Mouse (Mus musculus): Measurements from ENCODE around the gene Mapk14. TPM values are rescaled to one million over a fixed set of nuclear protein-coding genes. Genes with fewer than 3 reads are reported as not detected.

Gene Mapk14
- total and polyA plus RNA-seq, 3 experiments, result 22.6 to 59.8 (median 27.6) TPM

DNA sequence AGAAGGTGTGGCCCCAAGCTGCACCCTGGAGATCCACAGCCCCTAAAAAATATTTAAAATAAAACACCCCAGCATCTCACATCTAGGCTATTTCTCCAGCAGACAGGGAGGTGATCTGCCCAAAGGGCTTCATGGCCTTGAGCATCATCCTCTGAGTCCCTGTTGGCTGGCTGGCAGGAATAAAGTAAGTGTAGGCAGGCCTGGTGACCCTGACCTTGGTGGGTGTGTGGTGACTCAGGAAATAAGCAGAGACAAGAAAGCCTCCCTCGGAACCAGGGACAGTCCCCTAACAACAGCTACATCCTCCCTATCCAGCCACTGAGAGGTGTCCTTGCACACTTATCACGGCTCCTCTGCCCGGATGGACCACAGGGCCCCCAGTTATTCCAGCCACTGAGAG, 89.7 kb downstream of the Mapk14 start:
- no peak overlapping the region for H3K4me2 ChIP-seq (ENCODE audit: insufficient read depth, low read depth, poor library complexity, severe bottlenecking)
- in situ Hi-C loops (cut with MboI; ENCODE audit: low pct_ligation_motif_present, low pct_unique_long_range_greater_than_20kb, low sequenced_read_pairs) (no loop called here), dilution Hi-C loops (cut with MboI; ENCODE audit: extremely low pct_ligation_motif_present, extremely low pct_unique_long_range_greater_than_20kb, low sequenced_read_pairs) (no loop called here)
- no peak overlapping the region for H3K27ac ChIP-seq (ENCODE audit: insufficient read depth, low read depth)
- H3K9me3 ChIP-seq (replicated peaks; ENCODE audit: low read length), result peaks cover 2% of the 10 kb centered on the region
- no peaks in the 10 kb centered on the region for H3K79me2 ChIP-seq (replicated peaks; ENCODE audit: control insufficient read depth, extremely low read depth, insufficient read depth, poor library complexity, severe bottlenecking)
- peak; percentile 64 for DNase-seq (ENCODE audit: extremely low read depth)
- H3K27me3 ChIP-seq (replicated peaks), result no peaks in the 10 kb centered on the region
- H3K4me3 ChIP-seq (replicated peaks in 1 of 3; ENCODE audit: low read depth in 2 of 3, low read length in 2 of 3, poor library complexity in 1 of 3), result peak overlapping the region in 1 of 3 experiments; percentile 46
- H3K4me1 ChIP-seq (ENCODE audit: control insufficient read depth in 1 of 2, insufficient read depth in 2 of 2), result peaks cover 0 to 15% of the 10 kb centered on the region in 2 experiments; a peak in 2 of 4 replicates
- H3K36me3 ChIP-seq (replicated peaks in 1 of 2; ENCODE audit: control insufficient read depth in 1 of 2, insufficient read depth in 1 of 2, low read length in 1 of 2), result no peaks in the 10 kb centered on the region
- no peak overlapping the region for H3K9ac ChIP-seq (ENCODE audit: insufficient read depth, low read depth)
- TF ChIP-seq SIN3A (IDR thresholded peaks at IDR 0.05; ENCODE audit: low read length) (no peak), UBTF (IDR thresholded peaks at IDR 0.05; ENCODE audit: low read depth, low read length) (no peak), E2F4 (IDR thresholded peaks at IDR 0.05; ENCODE audit: insufficient replicate concordance, low read depth, low read length) (no peak), CTCF (conservative IDR thresholded peaks at IDR 0.05 in 1 of 2, IDR thresholded peaks at IDR 0.05 in 1 of 2; ENCODE audit: low read depth in 2 of 2, low read length in 2 of 2) (peak in 1 of 2 experiments; percentile 1; a peak in 1 of 4 replicates)

DNA sequence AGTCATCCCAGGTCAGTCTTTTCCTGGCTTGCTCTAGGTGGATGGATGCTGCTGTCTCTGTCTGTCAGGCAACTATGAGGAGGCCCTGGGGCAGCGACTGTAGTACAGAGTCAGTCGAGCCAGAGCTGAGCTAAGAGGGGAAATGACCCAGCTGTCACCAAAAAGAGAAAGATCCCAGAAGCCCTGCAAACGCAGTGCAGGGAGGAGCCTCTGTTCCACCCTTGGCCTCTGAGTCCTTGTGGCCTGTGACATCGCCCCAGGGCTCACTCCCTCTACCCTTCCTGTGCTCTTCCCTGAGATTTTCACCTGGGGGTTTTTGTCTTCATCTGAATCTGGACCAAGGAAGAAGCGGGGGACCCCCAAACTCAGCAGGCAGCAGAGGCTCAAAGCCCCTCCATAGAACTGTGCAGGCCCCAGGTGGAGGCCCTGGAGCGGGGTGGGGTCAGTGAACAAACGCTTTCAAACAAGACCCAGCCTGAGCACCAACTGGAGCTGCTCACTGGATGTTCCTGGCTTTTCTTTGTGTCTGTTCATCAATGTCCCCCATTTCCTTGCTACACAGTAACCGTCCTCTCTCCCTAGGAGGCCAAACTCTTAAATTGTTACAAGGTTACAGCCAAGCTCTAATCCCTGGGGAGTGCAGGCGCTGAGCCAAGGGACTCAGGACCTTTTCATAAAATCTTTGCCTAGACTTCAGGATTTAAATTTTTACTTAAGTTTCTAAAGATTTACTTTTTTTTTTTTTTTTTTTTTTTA, 90.3 kb downstream of the Mapk14 start:
- no peaks in the 10 kb centered on the region for H3K27me3 ChIP-seq (replicated peaks)
- peaks cover 2% of the 10 kb centered on the region for H3K9me3 ChIP-seq (replicated peaks; ENCODE audit: low read length)
- H3K27ac ChIP-seq (ENCODE audit: insufficient read depth, low read depth), result no peak overlapping the region
- no peaks in the 10 kb centered on the region for H3K36me3 ChIP-seq (replicated peaks in 1 of 2; ENCODE audit: control insufficient read depth in 1 of 2, insufficient read depth in 1 of 2, low read length in 1 of 2)
- in situ Hi-C loops (cut with MboI; ENCODE audit: low pct_ligation_motif_present, low pct_unique_long_range_greater_than_20kb, low sequenced_read_pairs) (no loop called here), dilution Hi-C loops (cut with MboI; ENCODE audit: extremely low pct_ligation_motif_present, extremely low pct_unique_long_range_greater_than_20kb, low sequenced_read_pairs) (no loop called here)
- H3K79me2 ChIP-seq (replicated peaks; ENCODE audit: control insufficient read depth, extremely low read depth, insufficient read depth, poor library complexity, severe bottlenecking), result no peaks in the 10 kb centered on the region
- TF ChIP-seq ZKSCAN1 (IDR thresholded peaks at IDR 0.05; ENCODE audit: borderline replicate concordance, low read depth, low read length) (no peak), IRF4 (IDR thresholded peaks at IDR 0.05; ENCODE audit: low read depth, low read length) (no peak), CHD1 (IDR thresholded peaks at IDR 0.05; ENCODE audit: low read depth, low read length) (no peak), MAX (IDR thresholded peaks at IDR 0.05; ENCODE audit: low read length) (no peak), RAD21 (IDR thresholded peaks at IDR 0.05; ENCODE audit: low read depth, low read length) (no peak), NELFE (IDR thresholded peaks at IDR 0.05; ENCODE audit: low read depth, low read length) (no peak), NRF1 (IDR thresholded peaks at IDR 0.05; ENCODE audit: low read depth, low read length) (no peak), JUND (conservative IDR thresholded peaks at IDR 0.05; ENCODE audit: low read depth, low read length) (no peak), MXI1 (IDR thresholded peaks at IDR 0.05; ENCODE audit: low read depth, low read length) (no peak), ZNF384 (IDR thresholded peaks at IDR 0.05; ENCODE audit: low read depth, low read length) (no peak), ZC3H11A (IDR thresholded peaks at IDR 0.05; ENCODE audit: low read depth, low read length) (no peak), TCF12 (IDR thresholded peaks at IDR 0.05; ENCODE audit: low read depth, low read length) (no peak), PAX5 (IDR thresholded peaks at IDR 0.05; ENCODE audit: low read length) (no peak), USF1 (IDR thresholded peaks at IDR 0.05; ENCODE audit: low read depth, low read length) (no peak), ETS1 (conservative IDR thresholded peaks at IDR 0.05; ENCODE audit: low read depth, low read length) (no peak), ZMIZ1 (IDR thresholded peaks at IDR 0.05; ENCODE audit: low read depth, low read length) (no peak), ELF1 (IDR thresholded peaks at IDR 0.05; ENCODE audit: low read depth, low read length) (no peak), SMC3 (IDR thresholded peaks at IDR 0.05; ENCODE audit: low read depth, low read length) (no peak), RCOR1 (conservative IDR thresholded peaks at IDR 0.05; ENCODE audit: low read depth, low read length) (no peak)
- no peak overlapping the region for H3K9ac ChIP-seq (ENCODE audit: insufficient read depth, low read depth)
- peak overlapping the region in 1 of 3 experiments; percentile 46 for H3K4me3 ChIP-seq (replicated peaks in 1 of 3; ENCODE audit: low read depth in 2 of 3, low read length in 2 of 3, poor library complexity in 1 of 3)
- peak; percentile 51 for DNase-seq (ENCODE audit: extremely low read depth)
- H3K4me2 ChIP-seq (ENCODE audit: insufficient read depth, low read depth, poor library complexity, severe bottlenecking), result no peak overlapping the region
- H3K4me1 ChIP-seq (ENCODE audit: control insufficient read depth in 1 of 2, insufficient read depth in 2 of 2), result peaks cover 0 to 15% of the 10 kb centered on the region in 2 experiments; a peak in 2 of 4 replicates

Data from CH12.LX (cell line).